Mouse (Mus musculus) CH12F3 (cell line): Measurements from ENCODE around the gene Vil1.
"Not testable (repeated sequence)": the region's sequence is repeated elsewhere in the genome, so short reads cannot be mapped to it uniquely, and the experiment has no call there.

Experiments
- in situ Hi-C: fragments of 300-500 bp; cut with MboI; formaldehyde crosslinking; loops from 2 replicates; pipeline ENCODE4 v1.14.3; 2020; ENCODE audit warnings: low sequenced_read_pairs

The Vil1 gene

DNA sequence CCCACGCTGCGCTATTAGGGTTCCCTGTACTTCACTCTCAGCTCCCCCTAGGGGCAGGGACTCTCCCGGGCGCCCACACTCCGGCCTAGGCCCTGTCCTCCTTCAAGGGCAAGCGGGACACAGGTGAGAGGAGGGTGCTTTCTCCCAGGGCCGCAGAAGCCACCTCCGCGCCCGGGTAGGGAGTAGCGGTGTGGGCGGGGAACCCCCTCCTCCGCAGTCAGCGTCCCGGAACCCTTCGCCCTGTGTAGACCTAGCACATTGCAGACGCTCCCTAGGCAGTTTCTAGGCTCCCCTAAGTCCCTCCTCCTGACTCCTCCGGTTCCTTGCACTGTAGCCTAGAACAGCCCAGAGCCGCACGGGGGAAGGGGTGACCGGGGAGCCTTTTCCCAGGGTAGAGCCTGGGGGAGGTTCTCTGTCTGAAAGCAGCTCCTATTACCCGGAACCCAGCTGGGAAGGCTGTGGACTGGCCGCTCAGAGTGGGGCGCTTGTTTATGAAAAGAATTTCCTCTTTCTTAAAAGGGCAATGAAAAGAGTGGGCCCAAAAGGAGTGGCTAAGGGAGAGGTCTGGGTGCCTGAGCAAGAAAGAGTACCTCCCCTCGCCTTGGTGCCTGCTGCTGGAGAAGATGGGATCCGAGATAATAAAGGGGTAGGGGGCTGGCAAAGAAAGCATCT is 22.3 kb upstream of the Vil1 start:
- in situ Hi-C loops, result no loop called here

DNA sequence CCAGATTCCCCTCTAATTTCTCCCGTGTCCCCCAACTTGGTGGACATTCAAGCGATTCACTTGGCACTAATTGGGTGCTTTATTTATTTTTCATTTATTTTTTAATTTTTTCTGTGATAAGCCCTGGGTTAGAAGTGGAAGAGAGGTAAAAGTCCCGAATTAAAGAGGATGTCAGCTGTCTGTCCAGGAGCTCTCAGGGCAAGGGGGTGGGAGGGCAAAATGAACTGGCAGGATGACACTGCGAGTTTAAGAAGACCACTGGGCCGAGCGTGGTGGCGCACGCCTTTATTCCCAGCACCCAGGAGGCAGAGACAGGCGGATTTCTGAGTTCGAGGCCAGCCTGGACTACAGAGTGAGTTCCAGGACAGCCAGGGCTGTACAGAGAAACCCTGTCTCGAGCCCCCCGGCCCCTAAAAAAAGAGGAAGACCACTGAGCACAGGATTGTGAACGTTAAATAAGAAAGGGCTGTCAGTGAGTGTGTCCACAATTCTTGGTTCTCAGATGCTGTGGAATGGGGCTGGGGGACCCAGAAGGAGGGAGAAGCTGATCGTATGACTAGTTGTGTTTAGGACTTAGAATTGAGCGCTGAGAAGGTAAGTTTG is 21.7 kb upstream of the Vil1 start:
- in situ Hi-C loops, result no loop called here

- in situ Hi-C loops, result no loop called here
Measured at GRCm38 (mm10) chr1:74388398-74388920, 20.7 kb upstream of the Vil1 start.

DNA sequence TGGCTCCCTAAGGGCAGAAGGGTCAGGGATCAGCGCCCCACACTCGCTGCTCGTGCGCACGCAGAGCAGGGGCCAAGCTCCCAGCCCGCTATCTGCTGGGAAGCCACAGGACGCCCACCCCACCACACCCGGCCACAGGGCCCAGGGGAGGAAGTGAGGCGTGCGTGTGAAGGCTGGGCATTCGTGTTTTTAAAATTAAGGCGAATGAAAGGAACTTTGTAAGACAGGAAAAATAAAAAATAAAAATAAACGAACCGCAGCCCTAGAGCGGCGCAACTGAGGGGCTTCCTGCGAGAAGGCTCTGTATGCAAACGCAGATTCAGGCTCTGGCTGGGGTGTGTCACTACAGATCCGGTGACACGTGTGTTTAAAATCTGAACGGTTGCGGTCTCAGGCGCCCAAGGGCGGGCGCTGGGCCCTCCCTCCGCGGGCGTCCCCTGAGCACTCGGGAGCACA is 19.3 kb upstream of the Vil1 start:
- in situ Hi-C loops, result no loop called here

- in situ Hi-C loops, result no loop called here
Measured at GRCm38 (mm10) chr1:74390287-74390906, 18.8 kb upstream of the Vil1 start.

DNA sequence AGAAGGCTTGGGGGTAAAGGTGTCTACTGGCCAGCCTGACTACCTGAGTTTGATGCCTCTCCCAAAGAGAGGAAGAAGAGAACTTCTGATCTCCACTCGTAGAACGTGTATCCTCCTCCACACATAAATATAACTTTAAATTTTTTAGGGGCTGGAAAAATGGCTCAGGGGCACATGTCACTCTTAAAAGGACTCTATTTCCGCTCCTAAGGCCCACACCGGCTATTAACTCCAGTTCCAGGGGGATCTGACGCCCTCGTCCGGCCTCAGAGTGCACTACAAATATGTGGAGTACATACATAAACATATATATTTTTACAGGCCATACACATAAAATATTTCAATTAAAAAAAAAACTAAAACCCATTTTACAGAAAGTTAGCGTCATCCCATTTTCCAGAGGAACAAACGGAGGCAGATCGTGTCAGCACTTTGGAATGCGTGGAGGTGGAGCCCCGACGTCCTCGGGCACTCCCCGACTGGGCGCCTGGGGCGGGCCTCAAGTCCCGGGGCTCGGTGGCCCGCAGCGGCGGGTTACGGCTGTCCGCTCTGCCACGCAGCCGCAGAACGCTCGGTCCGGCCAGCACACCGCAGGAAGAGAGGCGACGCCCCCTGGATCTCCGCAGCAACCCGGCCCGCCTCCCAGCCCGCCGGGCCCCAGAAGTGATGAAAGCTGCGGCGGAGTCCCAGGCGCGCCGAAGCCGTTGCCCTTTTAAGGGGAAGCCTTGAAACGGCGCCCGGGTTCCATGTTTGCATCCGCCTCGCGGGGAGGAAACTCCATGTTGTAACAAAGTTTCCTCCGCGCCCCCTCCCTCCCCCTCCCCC is 18.0 kb upstream of the Vil1 start, which contains the start of gene Ctdsp1:
Gene Ctdsp1, plus strand, starts transcription at position 586 of the 825 bp plus-strand sequence.
- in situ Hi-C loops, result no loop called here

DNA sequence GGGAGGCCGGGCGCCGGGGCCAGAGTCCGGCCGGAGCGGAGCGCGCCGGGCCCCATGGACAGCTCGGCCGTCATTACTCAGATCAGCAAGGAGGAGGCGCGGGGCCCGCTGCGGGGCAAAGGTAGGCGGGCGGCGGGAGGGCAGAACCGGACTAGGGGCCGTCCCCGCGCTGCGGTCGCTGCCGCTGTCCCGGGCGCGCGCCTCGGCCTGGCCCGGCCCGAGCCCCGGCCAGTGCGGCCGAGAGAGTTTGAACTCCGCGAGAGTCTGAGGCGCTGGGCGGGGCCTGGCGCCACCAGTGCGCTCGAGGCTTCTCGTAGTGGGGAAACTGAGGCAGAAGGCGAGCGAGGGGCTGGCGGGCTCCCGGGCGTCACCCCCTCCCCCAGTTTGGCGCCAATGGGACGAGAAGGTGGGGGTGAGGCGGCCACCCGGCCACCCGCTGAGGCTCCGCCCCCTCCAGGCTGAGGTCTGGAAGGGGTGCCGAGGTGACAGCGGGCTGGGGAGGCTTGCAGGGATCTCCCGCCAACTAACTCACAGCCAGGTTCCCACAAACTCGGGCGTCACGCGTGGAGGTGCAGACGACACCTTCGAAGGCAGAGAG is 17.2 kb upstream of the Vil1 start:
- in situ Hi-C loops, result no loop called here

GRCm38 (mm10) chr1:74392446-74392994 is 16.7 kb upstream of the Vil1 start:
- in situ Hi-C loops, result no loop called here

- in situ Hi-C loops, result no loop called here
Measured at GRCm38 (mm10) chr1:74393010-74393409, 16.2 kb upstream of the Vil1 start.

- in situ Hi-C loops, result no loop called here
Measured at GRCm38 (mm10) chr1:74393697-74394096, 15.5 kb upstream of the Vil1 start.

DNA sequence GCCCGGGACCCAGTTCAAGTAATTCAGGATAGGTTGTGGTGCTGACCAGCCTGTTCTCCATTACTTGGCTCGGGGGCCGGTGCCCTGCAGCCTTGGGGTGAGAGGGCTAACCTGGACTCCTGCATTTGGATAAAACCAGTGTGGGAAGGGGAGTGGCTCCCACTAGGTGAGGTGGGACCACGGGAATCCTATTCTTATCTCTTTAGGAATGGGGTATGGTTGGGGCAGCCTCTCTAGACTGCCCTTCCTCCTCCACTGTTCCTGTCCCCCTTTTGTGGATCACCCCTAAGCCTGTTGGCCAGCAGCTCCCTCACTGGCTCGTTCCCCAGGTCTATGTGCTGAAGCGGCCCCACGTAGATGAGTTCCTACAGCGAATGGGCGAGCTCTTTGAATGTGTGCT is 14.9 kb upstream of the Vil1 start:
- in situ Hi-C loops, result no loop called here

GRCm38 (mm10) chr1:74394858-74395257 is 14.3 kb upstream of the Vil1 start:
- in situ Hi-C loops, result no loop called here

DNA sequence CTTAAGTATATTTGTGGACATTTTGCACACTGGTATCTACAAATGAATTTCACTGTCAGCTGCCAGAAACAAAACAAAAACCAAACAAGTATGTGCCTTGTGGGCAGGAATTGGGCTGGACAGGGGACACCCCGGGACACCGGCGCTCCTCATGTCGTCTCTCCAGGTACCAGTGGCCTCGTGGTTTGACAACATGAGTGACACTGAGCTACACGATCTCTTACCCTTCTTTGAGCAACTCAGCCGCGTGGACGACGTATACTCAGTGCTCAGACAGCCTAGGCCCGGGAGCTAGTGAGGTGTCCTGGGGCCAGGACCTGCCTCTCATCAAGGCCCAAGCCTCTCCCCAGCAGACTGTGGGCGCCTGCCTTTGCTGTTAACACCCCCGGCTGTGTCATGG is 13.9 kb upstream of the Vil1 start:
- in situ Hi-C loops, result no loop called here

DNA sequence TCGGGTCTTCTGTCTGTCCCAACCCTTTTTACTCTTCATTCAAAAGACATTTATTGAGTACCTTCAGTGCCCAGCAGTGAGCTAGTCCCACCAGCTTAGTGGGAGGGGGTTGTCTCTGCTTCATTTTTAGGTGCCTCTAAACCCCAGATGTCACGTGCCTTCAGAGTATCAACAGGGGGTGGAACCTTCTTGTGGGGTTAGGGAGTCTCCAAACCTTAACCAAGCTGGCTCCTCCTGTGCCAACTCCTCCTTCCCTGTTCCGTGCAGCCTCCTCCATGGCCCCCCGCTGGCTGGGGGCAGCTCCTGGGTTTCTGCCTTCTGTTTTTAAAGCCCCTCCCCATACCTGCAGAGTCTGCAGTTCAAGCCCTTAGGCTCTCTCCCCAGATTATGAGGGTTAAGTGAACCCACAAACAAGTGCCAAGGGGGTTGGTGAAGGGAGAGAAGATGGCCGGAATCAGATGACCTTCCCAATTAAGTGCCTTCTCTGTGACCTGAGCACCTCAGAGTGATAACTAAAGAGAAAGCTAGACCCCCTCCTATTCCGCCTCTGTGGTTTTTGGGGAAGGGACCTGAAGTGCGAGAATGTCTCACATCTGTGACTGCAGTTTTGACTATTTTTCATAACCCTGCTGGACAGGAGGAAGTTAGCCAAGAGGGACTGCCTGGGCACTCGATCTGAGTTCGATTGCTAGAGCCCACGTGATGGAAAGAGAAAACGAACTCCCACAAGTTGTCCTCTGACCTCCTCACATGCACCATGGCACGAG is 12.5 kb upstream of the Vil1 start:
- in situ Hi-C loops, result not testable (repeated sequence)

DNA sequence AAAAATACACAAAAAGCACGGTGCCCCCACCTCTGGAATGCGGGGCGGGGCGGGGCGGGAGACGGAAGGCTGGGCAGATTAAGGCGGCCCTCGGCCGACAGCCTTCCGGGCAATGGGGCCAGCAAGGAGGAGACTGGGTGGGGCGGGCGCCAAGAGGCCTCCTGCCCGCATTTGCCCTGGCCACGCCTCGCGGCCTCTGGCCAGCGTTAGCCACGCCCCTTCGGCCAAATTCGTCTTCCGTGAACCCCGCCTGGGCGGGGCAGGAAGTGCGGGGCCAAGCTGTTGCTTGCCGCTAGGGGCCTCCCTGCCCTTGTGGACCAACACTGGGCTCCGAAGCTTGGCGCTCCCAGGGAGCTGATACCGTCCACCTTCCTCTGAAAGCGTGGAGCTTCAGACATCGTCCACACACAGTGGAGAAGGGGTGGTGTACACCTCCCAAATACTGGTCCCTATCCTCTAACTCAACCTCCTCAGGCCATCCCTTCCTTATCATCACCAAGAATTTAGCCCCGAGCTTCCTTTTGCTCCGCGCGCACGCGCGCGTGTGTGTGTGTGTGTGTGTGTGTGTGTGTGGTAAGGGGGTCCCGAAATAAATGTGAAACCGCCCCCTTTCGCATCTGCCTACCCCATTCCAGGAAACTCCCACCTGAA is 11.8 kb upstream of the Vil1 start:
- in situ Hi-C loops, result no loop called here

- in situ Hi-C loops, result no loop called here
Measured at GRCm38 (mm10) chr1:74397919-74398451, 11.2 kb upstream of the Vil1 start.

- in situ Hi-C loops, result no loop called here
Measured at GRCm38 (mm10) chr1:74400531-74400930, 8.6 kb upstream of the Vil1 start.

DNA sequence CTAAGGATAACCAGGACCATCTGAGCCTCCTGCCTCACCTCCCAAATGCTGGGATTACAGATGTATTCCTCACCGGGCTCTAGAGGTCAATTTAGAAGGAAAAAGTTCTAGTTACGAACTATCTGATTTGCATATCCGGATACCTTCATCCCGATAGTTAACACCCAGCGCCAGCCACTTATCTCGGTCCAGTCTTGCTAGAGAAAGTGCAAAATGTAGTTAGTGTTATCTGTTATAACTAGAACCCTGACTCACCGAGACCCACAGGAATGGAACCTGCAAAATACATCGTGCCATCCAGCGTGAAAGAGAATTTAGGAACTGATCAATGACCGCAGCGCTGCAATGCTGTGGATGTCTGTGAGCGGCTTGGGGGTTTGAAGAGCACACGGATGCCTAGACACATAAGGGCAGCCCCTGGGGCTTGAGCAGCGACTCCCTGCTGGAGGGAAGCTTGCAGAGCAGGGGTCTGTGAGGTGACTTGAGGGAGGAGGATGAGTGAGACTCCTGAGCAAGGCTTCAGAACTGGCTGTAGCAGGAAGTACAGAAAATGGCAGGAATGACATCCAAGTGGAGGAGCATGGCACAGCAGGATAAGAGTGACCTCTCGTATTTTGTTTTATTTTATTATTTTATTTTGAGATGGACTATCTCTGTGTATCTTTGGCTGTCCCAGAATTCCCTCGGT is 8.0 kb upstream of the Vil1 start:
- in situ Hi-C loops, result no loop called here
